Mouse (Mus musculus): ENCODE measurements around the gene Ahcyl2. TPM values are rescaled to one million over a fixed set of nuclear protein-coding genes. Genes with fewer than 3 reads are reported as not detected.

Ahcyl2 gene
- 10 to 100 TPM; 34.4 to 36.4 TPM for total RNA-seq (2023)

DNA sequence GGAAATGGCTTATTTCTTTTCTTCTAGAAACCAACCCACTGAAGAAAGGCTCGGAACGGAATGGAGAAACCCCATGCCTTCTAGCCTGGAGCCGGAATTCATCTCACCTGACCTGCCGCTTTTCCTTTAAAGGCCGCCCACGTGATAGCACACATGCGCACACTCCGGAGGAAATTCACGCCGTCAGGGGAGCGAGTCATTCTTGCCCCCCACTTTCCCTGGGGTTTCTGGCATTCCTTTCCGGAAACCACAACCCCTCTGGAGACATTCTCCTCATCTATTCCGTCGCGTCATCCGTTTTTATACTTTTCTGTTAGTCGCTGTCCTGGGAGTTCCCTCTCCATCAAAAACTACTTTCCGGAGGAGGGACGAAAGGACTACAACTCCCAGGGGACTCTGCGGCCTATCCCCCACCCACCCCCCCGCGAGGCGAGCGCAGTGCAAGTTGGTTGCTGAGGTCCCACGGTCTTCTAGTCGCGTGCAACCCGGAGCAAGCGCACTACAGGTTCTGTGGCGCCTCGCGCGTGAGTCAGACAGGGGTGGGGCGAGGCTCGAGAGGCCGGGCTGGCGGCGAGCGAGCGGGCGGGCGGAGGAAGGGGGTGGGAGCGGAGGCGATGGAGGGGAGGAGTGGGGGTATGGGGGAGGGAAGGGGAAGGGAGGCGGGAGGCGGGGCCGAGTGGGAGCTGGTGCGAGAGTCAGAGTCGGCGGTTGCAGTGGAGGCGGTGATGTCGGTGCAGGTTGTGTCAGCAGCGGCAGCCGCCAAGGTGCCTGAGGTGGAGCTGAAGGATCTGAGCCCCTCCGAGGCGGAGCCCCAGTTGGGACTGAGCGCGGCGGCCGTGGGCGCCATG, at the start of gene Ahcyl2:
TSS of gene Ahcyl2 (plus strand) at position 199 of the 848 bp plus-strand sequence.

DNA sequence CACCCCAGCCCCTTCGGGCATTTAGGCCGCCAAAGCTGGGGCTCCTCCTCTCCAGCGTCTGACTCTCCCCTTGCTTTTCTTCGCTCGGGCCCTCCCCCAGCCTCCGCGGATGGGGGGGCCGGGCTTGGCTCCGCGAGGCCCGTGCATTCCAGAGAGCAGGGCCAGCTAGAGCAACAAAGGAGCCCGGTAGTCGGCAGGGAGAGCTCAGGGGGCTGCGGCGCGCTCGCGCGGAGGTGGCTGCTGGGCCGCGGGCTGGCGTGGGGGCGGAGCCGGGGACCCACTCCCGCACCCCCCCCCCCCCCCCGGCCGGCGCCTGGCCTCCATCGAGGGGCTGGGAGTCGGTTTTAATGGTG, 32.5 kb upstream of the Ahcyl2 start, which contains the start of gene Smo:
TSS of gene Smo (plus strand) at position 168 of the 353 bp plus-strand sequence.

DNA sequence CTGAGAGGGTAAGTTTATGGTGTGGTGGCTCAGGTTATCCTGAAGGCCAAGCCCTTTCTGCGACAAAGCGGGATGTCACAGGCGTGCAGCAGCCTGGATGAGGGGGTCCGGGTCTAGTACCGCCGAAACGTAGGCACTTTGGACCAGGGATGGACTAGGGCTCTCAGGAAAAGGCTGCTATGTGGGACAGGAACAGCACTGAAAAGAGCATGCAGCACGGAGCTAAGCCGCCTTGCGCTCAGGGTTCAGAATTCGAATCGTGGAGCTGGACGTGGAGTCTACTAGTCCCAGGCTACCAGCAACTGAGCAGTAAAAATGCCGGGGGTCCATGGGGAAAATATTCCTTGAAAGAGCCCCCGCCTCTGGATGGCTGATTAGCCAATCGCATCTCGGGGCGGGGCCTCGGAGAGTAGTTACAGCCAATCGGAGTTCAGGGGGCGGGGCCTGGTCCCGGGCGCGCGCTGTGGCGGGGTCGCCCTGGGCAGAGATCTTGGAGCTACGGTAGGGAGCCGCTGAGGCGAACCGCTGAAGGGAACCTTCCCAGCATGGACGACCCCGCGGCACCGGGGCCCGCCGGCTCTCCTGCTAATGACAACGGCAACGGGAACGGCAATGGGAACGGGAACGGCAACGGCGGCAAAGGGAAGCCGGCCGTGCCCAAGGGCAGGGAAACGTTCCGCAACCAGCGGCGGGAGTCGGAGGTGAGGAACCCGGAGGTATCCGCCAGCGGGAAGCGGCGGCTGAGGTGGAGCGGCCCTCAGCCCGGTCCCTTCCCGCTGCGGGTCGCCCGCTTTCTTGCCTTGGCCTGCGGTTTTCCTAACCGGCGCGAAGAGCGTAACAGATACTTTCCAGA, 148.9 kb downstream of the Ahcyl2 start, which contains the start of gene Strip2:
TSS of gene Strip2 (plus strand) at position 483 of the 853 bp plus-strand sequence.

Other genes starting within 250 kb of the Ahcyl2 start
- 100 to 1,000 TPM; 110 to 127 TPM for gene Irf5, start 241.4 kb upstream of the Ahcyl2 start, total RNA-seq (2023)
- gene Tnpo3, start 158.1 kb upstream of the Ahcyl2 start, total RNA-seq (2023): 10 to 100 TPM; 49.6 to 54.4 TPM
- 10 to 100 TPM; 22.9 to 36.2 TPM for gene Tspan33, start 73.8 kb upstream of the Ahcyl2 start, total RNA-seq (2023)
- 1 to 10 TPM; 1.9 to 2.6 TPM for gene Smo, start 32.5 kb upstream of the Ahcyl2 start, total RNA-seq (2023)
- 1 to 10 TPM; 1.0 to 1.1 TPM for gene Strip2, start 149.0 kb downstream of the Ahcyl2 start, total RNA-seq (2023)

Data from neutrophil, adult 83 days (primary cell).